Mouse (Mus musculus): ENCODE measurements around the gene Art3.

Art3 gene

DNA sequence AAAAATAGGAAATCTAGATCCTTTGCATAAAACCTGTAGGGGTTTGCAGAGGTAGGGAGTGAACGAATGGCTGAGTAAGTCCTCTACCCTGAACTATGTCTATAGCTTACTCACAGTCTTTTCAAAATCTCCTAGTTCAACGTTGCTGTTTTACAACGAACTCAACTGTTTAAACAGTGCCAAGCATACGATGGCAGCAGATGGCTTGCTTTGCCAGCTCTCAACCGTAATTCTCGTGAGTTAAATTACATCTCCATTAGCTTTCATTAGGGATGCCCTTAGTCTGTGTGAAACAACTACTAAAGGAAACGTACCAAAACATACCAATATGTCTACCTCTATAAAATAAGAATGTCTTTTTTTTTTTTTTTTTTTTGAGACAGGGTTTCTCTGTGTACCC lies 100.0 kb downstream of the Art3 start:
- no peak for DNase-seq

GRCm38 (mm10) chr5:92434070-92434469 lies 102.4 kb downstream of the Art3 start:
- peak; percentile 14 for DNase-seq

- no peak for DNase-seq
Observed at GRCm38 (mm10) chr5:92434571-92434985, 103.0 kb downstream of the Art3 start.

DNA sequence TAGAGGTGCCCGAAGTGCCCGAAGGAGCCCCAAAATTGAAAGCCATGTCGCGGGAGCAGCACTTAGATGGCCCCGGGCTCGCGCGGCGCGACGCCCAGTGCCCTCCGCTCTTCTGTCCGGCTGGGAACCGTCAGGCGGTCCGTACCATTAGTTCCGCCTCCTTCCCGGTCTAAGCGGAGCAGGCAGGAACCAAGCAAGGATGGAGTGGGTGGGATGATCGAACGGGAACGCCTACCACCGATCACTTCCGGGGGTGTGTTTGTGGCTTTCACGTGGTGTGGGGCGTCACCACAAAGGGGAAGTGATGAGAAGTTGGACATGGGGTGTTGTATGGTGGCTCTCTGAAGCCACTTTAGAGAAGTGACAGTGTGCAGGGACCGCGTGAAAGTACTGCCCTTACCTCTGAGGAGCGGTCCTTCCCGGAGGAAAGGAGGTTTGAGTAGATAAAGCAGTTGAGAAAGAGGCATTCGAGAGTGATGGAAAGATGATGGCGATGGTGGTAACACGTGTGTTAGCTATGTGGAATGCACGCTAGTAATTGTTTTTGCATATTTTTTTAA lies 103.5 kb downstream of the Art3 start, which contains the start of gene Nup54:
Gene Nup54 (minus strand): TSS at position 195 of the 560 bp plus-strand sequence.
- DNase-seq, result peak; percentile 95

- no peak for DNase-seq
Observed at GRCm38 (mm10) chr5:92438540-92438939, 106.9 kb downstream of the Art3 start.

DNA sequence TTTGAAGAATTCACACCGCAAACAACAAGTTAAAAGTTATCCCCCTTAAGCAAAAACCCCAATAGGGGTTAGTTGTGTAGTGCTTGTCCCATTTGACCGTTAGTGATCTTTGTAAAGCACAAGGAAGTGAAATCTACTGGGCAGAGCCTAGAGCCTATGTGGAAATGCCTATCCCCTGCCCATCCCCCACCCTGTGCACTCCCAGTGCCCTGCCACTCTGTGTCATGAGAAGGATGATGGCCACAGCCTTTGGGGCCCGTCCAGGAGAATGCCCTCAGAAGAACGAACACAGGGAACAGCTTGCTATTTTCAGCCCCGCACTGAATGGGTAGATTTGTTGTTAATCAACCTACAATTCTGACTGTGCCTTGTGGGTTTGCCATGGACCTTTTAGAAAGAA lies 109.9 kb downstream of the Art3 start:
- DNase-seq, result no peak

- DNase-seq, result no peak
Observed at GRCm38 (mm10) chr5:92442914-92443313, 111.3 kb downstream of the Art3 start.

GRCm38 (mm10) chr5:92445016-92445415 lies 113.4 kb downstream of the Art3 start:
- DNase-seq, result no peak

DNA sequence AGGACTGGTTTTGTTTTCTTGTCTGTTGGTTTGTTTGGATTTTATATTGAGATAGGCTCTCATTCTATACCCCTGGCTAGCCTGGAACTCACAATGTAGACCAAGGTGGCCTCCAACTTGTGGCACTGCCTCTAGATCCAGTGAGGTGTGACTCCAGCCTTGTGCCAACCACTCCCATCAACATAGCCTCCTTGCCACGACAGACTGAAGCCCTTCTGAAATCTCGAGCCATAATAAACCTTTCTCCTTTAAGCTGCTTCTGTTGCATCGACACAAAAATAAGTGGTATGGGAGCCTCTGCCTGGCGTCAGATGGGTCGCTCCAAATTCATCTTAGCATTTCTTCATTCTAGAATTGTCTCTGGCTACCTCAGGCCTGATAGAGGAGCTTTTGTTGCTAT lies 115.1 kb downstream of the Art3 start:
- DNase-seq, result no peak

DNA sequence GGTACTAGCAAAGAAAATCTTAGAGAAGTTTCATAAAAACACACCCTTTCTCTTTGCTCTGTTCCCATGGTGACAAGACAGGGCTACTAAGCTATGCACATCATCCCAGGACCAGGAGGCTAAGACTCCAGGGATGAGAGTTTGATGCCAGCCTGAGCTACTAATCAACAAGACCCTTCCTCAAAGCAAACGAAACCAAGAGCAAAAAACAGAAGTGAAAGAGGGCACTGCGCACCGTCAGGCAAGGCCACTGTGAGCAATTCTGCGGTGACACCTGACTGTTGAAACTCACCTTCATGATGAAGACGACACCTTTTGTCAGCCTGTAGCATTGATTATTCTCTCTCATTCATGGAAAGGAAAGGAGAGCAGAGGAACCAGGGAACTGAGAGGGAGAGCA lies 121.2 kb downstream of the Art3 start:
- no peak for DNase-seq

GRCm38 (mm10) chr5:92457410-92457809 lies 125.8 kb downstream of the Art3 start:
- no peak for DNase-seq

DNA sequence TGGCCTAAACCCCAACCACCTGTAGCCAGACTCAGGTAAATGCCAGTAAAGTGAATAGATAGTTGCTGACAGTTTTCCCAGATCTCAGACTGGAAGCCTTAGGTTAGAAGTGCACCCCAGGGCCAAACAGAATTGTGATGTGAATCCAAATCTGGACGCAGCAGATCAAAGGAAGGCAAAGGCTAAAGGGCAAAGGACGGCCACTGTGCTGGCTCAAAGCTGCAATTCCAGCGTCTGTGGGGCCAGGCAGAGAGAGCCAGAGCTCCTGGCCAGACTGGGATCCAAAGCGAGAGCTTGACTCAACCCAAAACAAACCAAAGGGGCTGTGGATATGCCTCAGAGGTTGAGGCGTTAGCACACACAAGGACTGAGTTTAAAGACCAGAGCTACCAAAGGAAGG lies 127.1 kb downstream of the Art3 start:
- no peak for DNase-seq

DNA sequence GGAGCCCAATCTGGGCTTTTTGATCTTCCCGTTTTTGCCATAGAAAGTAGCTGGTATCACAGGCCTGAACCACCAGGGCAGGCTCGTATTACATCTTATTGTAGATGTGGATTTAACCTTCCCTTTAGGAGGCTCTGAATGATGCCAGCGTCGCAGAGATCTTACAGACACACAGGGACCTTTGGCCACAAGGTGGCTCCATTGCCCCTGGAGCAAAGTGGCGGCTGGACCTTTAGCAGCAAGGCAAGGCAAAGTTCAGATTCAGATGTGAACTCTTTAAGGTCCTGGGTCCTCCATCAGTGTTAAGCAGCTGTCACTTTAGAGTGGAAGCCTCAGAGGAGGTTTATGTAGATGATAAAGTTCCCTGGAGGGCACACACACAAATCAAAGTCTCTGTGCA lies 129.7 kb downstream of the Art3 start:
- DNase-seq, result peak; percentile 52
